Mouse (Mus musculus): Measurements from ENCODE around the gene Kbtbd4.
"Not testable (repeated sequence)": the region's sequence is repeated elsewhere in the genome, so short reads cannot be mapped to it uniquely, and the experiment has no call there.

Gene Kbtbd4

DNA sequence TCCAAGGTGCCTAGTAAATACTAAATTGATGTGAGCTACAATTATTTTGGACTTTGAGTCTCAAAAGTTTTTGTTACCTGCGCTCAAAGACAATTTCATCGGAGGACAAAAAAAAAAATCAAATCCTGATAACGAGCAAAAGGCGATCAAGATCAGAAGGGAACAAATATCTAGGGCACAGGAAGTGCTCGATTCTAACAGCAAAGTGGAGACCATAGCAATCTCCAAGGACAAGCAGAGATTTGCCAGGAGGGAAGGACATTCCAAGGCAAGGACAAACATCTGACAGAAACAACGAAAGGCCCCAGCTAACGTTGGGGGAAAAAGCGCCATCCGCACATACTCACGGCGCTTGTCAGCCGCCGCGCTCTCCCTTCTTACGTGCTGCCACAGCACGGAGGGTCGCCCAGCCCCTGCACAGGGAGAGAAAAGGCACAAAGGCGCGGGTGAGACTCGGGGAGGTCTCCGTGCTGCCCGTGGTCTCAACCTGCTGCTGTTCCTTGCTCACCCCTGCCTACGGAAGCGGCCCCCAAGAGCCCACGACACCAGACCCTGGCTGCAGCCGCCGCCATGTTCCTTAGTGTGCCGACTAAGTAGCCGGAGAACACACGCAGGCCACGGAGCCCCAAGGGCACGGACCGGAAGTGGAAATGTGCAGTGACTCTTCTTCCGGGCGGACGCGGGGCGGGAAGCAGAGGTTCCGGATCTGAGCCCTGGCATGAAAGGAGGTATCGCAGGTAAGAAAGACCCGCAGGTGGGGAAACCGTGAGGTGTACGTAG is at the start of gene Kbtbd4, which contains the start of gene Ndufs3:
TSS of gene Kbtbd4 (plus strand) at position 665 of the 780 bp plus-strand sequence.
TSS of gene Ndufs3 (minus strand) at position 752 of the 780 bp plus-strand sequence.
- DNase-seq: peak; percentile 92

DNA sequence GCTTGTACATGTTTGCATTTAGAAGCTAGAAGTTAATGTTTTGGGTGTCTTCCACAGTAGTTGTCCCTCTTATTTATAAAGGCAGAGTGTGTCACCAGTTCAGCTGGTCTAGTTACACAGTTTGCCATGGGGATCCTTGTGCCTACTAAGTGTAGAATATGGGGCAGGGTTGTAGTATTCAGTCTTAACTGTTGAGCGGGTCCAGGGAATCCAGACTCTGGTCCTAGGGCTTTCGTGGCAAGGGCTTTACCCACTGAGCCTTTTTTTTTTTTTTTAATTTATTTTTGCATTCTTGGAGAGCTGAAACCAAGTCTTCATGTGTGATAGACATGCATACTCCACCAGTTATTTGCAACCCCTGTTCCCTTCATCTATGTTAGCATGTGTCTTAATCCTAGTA is 43.1 kb upstream of the Kbtbd4 start:
- DNase-seq: no peak

DNA sequence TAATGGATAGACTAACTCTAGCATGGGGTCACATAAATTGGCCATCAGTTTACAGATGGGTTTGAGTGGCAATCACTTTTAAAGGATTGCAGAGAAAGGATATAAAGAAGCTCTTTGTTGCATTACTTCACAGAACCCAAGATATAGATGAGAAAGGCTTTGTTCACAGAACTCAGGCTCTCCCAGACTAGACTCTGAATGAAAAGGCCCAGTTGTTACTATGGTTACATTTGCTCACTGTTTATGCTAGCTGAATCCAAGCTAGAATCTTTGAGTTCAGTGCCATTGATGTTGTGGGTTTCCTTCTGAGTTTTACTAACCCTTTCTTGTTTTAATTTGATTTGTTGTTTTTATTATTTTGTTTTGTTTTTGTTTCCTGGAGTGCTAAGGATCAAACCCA is 40.4 kb upstream of the Kbtbd4 start:
- DNase-seq: no peak

GRCm38 (mm10) chr2:90866524-90866923 is 38.0 kb upstream of the Kbtbd4 start:
- peak; percentile 90 for DNase-seq

DNA sequence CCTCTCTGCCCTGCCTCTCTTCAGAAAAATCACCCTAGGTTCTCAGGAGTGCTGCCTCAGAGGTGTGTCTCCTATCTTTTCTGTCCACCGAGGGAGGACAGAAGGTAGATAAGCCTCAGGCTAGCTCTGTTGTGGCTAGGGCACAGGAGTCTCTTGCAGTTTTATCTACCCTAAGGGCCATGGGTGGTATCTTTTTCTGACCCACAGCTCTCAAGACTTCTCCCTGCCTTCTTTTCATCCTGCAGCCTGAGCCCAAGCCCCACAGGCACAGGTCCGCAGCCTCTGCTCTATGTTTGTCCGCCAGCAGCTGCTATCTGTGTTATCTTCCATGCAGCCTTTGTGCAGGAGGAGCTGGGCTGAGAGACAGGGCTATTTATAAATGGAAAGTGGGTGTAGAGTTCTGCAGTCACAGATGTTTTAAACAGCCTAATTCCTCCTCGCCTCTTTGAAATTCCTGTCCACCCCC is 34.4 kb upstream of the Kbtbd4 start:
- DNase-seq: peak; percentile 51

DNA sequence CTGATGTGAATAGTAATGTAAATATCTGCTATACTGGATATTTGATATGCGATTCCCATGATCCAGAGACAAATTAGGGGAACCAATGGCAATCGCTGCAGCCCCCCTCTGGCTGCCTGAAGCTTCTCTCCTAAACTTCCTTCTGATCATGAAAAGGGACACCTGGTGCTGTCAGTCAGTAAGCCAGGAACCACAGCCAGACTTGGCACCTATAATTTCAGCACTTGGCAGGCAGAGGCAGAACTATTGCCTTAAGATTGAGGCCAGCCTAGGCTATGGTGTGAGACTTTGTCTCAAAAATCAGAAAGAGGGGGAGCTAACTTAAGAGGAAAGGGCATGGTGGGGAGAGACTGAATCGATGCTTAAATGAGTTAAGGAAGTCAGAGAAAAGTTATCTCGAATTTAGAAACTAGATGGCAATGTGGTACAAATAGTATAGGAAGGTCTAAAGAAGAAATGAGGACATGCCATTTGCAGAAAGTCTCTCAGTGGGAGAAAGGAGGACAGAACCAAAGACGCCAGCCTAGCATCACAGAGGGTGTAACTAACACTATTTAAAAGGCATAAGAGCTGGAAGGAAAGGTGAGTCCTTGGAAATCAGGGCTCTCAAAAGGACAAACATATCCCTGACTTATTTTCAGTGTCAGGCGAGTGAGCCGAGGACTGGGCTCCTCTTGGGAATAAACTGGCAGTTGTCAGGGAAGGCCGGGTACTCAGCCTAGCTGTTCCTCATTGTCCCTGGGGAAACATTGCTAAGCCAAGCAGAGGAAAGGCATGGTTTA is 33.2 kb upstream of the Kbtbd4 start:
- peak; percentile 60 for DNase-seq

GRCm38 (mm10) chr2:90874025-90874424 is 30.5 kb upstream of the Kbtbd4 start:
- no peak for DNase-seq

GRCm38 (mm10) chr2:90875239-90875638 is 29.3 kb upstream of the Kbtbd4 start:
- DNase-seq: no peak

DNA sequence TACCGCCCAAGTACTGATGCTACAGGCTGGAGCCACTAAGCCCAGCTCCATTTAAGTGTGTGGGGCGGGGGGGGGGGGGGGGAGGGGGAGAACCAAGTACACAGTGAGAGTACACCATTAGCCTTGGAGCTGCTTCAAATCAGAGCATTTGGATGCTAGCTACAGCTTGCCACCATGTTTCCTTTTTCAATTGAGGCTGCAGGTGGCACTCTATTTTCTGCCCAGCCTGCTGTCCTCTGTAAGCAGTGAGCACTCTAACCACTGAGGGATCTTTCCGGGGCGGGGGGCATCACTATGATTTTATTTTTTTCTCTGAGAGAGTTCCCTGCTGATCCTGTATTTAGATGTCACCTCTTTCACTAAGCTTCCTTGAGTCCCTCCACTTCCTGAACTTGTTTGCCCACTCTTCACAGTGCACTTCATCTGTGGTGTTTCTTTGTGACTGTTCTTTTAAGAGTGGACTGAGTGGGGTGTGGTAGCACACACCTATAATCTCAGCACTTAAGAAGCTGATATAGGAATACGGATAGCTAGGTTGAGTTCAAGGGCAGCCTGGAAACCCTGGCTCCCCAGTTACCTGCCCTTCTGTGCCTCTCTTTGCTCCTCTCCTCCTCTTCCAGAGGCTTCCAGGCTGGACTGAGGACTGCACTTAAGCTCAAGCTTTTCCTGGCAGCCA is 26.8 kb upstream of the Kbtbd4 start:
- no peak for DNase-seq

DNA sequence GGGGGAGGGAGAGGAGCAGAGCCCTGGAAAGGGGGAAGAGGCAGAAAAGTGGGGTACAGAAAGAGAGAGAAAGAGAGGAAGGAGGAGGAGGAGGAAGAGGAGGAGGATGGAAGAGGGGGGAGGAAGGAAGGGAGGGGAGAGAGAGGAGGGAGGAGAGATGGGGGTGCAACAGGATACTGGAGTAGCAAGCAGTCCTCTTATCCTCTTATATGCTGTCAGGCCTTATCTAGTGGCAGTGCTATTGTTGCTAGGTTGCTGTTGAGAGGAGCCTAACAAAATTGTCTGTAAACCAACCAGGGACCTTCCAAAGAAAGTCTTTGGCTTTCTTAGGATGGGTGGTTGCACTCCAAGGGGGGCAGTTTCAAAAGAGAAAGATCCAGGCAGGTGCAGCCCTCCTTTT is 25.1 kb upstream of the Kbtbd4 start:
- no peak for DNase-seq

DNA sequence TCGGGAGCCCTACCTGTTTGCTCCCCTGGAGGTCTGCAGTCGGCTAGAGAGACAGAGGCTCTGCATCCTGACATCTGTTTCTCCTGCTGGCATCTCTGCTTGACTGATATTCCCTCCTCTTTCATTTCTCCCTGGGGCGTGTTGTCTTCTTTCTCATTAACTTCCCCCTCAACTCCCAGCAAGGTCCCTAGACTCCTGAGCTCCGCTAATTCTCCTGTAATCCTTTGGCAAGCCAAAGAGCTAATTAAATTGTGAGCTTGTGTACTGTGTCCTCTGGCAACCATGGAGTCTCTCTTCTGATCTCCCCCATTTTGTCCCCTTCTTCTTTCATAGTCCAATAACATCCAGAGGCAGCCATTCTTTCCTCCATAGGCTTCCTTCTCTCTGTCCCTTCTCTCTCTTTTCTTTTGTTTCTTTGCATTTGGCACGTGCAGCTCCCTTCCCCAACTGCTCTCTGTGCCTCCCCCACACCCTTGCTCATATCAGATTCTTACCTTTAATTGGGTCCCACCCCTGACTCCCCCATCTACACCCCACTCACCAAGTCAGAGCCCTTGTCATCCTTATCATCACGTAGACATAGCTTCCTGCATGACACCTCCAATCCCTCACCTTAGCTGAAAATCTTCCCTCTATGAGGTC is 24.3 kb upstream of the Kbtbd4 start:
- no peak for DNase-seq

- no peak for DNase-seq
Observed at GRCm38 (mm10) chr2:90881824-90882223, 22.7 kb upstream of the Kbtbd4 start.

- DNase-seq: peak; percentile 11
Observed at GRCm38 (mm10) chr2:90885218-90886041, 19.1 kb upstream of the Kbtbd4 start, which contains the start of gene C1qtnf4. TSS of gene C1qtnf4 (plus strand) at chr2:90885860.

- no peak for DNase-seq
Observed at GRCm38 (mm10) chr2:90886436-90886835, 18.1 kb upstream of the Kbtbd4 start.

- no peak for DNase-seq
Observed at GRCm38 (mm10) chr2:90887627-90888026, 16.9 kb upstream of the Kbtbd4 start.

DNA sequence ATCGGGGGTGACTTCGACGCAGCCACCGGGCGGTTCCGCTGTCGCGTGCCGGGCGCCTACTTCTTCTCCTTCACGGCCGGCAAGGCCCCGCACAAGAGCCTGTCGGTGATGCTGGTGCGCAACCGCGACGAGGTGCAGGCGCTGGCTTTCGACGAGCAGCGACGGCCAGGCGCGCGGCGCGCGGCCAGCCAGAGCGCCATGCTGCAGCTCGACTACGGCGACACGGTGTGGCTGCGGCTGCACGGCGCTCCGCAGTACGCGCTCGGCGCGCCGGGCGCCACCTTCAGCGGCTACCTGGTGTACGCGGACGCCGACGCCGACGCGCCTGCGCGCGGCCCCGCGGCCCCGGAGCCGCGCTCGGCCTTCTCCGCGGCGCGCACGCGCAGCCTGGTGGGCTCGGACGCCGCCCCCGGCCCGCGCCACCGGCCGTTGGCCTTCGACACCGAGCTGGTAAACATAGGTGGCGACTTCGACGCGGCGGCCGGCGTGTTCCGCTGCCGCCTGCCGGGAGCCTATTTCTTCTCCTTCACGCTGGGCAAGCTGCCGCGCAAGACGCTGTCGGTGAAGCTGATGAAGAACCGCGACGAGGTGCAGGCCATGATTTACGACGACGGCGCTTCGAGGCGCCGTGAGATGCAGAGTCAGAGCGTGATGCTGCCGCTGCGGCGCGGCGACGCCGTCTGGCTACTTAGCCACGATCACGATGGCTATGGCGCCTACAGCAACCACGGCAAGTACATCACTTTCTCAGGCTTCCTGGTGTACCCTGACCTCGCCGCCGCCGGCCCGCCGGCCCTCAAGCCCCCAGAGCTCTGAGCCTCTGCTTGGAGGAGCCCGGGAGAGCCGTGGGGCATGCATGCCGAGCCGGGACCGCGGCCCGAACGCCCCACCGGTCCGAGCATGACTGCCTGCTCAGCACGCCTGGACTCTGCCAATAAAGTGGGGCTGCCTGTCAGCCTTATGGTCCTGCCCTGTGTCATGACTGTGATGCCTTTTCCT is 14.7 kb upstream of the Kbtbd4 start:
- DNase-seq: peak; percentile 40

DNA sequence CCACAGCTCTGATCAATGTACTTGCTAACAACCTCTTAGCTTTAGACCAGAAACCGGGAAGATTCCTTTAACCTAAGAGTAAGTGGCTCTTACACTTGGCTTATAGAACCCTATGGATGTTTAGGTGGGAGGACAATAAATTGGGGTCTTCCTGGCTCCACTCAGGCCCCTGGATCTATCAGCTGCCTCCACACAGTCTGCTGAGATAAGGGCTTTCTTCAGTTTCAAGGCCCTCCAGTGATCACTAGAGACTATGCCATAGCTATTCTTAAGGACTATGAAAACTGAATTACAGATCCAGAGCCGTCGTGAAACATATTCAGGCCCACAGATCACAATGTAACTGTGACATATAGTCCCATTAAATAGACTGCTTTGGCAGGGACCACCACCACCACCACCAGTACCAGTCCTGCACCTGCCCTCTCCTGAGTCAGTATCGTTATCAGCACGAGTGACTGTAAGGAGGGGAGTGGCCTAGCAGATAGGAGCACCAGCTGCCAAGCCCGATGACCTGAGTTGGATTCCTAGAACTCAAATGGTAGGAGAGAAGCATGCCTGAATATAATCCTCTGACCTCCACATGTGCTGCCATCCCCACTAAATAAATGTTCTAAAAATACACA is 10.8 kb upstream of the Kbtbd4 start:
- no peak for DNase-seq

DNA sequence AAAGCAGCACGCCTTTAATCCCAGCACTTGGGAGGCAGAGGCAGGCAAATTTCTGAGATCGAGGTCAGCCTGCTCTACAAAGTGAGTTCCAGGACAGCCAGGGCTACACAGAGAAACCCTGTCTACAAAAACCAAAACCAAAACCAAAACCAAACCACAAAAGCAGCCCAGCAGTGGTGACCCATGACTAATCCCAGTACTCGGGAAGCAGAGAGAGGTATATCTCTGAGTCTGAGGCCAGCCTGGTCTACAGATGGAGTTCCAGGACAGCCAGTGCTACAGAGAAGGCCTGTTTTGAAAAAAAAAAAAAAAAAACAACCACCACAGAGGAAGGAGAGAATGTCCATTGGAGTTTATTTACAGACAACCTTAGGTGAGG is 10.3 kb upstream of the Kbtbd4 start:
- DNase-seq: not testable (repeated sequence)

DNA sequence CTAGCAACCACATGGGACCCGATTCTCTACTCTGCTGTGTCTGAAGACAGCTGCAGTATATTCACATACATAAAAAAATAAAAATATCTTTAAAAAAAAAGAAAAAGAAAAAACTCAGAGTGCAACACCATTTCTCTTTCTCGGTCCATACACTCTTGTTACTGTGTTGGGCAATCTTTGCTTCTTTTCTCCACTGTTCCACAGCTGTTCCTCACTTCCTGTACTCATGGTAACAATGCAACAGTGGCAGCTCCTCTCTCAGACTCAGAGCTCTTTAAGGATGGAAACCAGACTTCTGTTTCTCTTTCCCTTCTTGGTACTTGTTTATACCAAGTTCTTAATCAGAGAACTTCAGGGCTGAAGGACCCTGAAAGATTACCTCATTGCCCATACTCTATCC is 1.1 kb upstream of the Kbtbd4 start:
- no peak for DNase-seq

DNA sequence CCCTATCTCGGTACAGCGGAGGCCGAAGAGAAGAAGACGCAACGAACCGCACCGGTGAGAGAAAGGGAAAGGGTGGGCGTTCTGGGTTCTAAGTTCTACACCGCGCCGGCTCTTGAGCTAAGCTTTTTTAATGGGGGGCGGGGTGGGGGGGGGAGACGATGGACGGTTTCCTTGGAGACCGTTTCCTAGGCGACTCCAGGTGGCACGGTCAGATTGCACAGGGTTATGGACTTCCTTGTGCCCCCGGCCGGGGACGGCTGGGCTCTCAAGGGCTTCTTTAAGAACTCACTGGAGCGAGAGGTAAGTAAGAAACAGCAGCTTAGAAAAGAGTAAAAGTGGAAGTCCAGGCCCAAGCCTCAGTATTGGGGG is 300 bp downstream of the Kbtbd4 start:
- DNase-seq: no peak
